In the genomic region with DNA sequence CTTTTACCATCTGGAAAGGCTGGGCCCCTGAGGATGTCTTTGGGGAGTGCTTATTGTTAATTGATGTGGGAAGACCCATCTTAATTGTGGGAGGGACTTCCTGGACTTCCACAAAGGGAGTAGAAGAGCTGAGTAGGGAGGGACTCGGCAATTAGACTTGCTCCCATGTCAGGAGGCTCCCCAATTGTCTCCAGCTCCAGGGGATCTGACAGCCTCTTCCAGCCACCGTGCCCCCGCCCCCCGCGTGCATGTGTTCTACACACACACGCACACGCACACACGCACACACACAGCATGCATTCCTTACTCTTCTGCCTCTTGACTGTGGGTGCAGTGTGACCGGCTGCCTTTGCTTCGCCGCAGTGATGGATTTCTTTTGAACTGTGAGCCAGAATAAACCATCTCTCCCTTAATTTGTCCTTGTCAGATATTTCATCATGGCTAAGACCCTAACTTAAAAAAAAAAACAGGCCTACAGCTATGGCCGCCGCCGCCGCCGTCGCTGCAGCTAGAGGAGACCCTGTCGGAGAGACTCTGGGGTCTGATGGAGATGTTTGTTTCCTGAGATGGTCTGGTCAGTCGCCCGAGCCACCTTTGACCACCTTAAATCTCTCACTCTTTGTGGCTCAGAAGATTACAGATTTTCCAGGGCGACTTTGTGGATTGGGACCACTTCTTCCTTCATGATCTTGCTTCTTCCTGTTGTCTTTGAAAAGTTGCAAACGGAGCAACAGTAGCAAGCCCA, we compare ENCODE assay signal across 8 mouse cellular contexts. TPM values are rescaled to one million over a fixed set of nuclear protein-coding genes. Genes with fewer than 3 reads are reported as not detected.
DNase-seq lines count a peak whose midpoint lies in the region; ATAC-seq lines count a peak whose summit lies in the region.

No protein-coding gene starts in this region.

- H3K27ac ChIP-seq in embryonic facial prominence, embryonic 10.5 days (replicated peaks) = peak overlapping the region; percentile 65
- no peak overlapping the region for H3K27ac ChIP-seq in limb, embryonic 15.5 days
- no peak overlapping the region for H3K27ac ChIP-seq in neural tube, embryonic 12.5 days

- peak overlapping the region; percentile 58 for H3K4me3 ChIP-seq in embryonic facial prominence, embryonic 10.5 days
- peak overlapping the region; percentile 39 for H3K4me3 ChIP-seq in limb, embryonic 15.5 days
- peak overlapping the region; percentile 36 for H3K4me3 ChIP-seq in neural tube, embryonic 12.5 days

- H3K9ac ChIP-seq in limb, embryonic 15.5 days = peak overlapping the region; percentile 14
- H3K9ac ChIP-seq in neural tube, embryonic 12.5 days = peak overlapping the region; percentile 38

- ATAC-seq in limb, embryonic 15.5 days (ENCODE audit: insufficient number of reproducible peaks, low FRiP score, low TSS enrichment, low read depth) = peak; percentile 32; the same call in 1 of the 2 replicates
- peak; percentile 69 for ATAC-seq in neural tube, embryonic 12.5 days (ENCODE audit: low FRiP score, low read depth)
- no peak for ATAC-seq in inflammation-experienced regulatory T-cells, adult 6 months

- no peaks in the 10 kb centered on the region for H3K36me3 ChIP-seq in embryonic facial prominence, embryonic 10.5 days (replicated peaks)
- no peaks in the 10 kb centered on the region for H3K36me3 ChIP-seq in limb, embryonic 15.5 days
- no peaks in the 10 kb centered on the region for H3K36me3 ChIP-seq in neural tube, embryonic 12.5 days

- DNase-seq in left cerebral cortex, postnatal 4 days = peak; percentile 22
- DNase-seq in left cerebral cortex, postnatal 36 days (ENCODE audit: low spot score in 2 of 2) = no peak
- peak; percentile 64 for DNase-seq in embryonic facial prominence, embryonic 10.5 days (ENCODE audit: low spot score)
- DNase-seq in heart, postnatal 10 days = peak; percentile 43 to 57
- no peak for DNase-seq in ovary, adult 18-20 months (ENCODE audit: low spot score)

- H3K9me3 ChIP-seq in embryonic facial prominence, embryonic 10.5 days = no peaks in the 10 kb centered on the region
- H3K9me3 ChIP-seq in limb, embryonic 15.5 days = no peaks in the 10 kb centered on the region
- no peaks in the 10 kb centered on the region for H3K9me3 ChIP-seq in neural tube, embryonic 12.5 days

- H3K4me1 ChIP-seq in embryonic facial prominence, embryonic 10.5 days = peaks cover 12% of the 10 kb centered on the region
- peaks cover 19% of the 10 kb centered on the region for H3K4me1 ChIP-seq in limb, embryonic 15.5 days
- H3K4me1 ChIP-seq in neural tube, embryonic 12.5 days = no peaks in the 10 kb centered on the region

- H3K27me3 ChIP-seq in embryonic facial prominence, embryonic 10.5 days (replicated peaks; ENCODE audit: low read depth, poor library complexity, severe bottlenecking) = peaks cover 14% of the 10 kb centered on the region
- no peaks in the 10 kb centered on the region for H3K27me3 ChIP-seq in limb, embryonic 15.5 days
- no peaks in the 10 kb centered on the region for H3K27me3 ChIP-seq in neural tube, embryonic 12.5 days (replicated peaks)

- H3K4me2 ChIP-seq in limb, embryonic 15.5 days = peak overlapping the region; percentile 63
- peak overlapping the region; percentile 70 for H3K4me2 ChIP-seq in neural tube, embryonic 12.5 days (replicated peaks)

- intact Hi-C loops in left cerebral cortex, postnatal 4 days (cut with DNase I) = loop anchor here (5.0 to 10.0 kb wide), 2 partner anchors 104 to 274 kb away; no protein-coding TSS in a partner anchor
- intact Hi-C loops in left cerebral cortex, postnatal 36 days (cut with DNase I) = loop anchor here (5.0 kb wide), 2 partner anchors 49 to 99 kb away; partner anchors contain the start of gene Fgfbp3
- intact Hi-C loops in heart, postnatal 10 days (cut with DNase I) = loop anchor here (2.0 to 5.0 kb wide), 2 partner anchors 14 to 34 kb away; no protein-coding TSS in a partner anchor

- 6% methylated on average over 22 of the region's 22 CpGs for WGBS in embryonic facial prominence, embryonic 10.5 days
- 10% methylated on average over 22 of the region's 22 CpGs for WGBS in limb, embryonic 15.5 days
- 3% methylated on average over 22 of the region's 22 CpGs for WGBS in neural tube, embryonic 12.5 days

RNA-seq across cellular contexts. Expression of gene Tnks2, which starts 15.7 kb away (rescaled TPM):
- 100 to 1,000 TPM; 146 to 148 TPM for total RNA-seq in left cerebral cortex, postnatal 4 days (2021)
- 100 to 1,000 TPM; 117 to 119 TPM for total RNA-seq in left cerebral cortex, postnatal 36 days (2021)
- 60.3 and 62.4 TPM in 2 replicates for polyA plus RNA-seq in embryonic facial prominence, embryonic 10.5 days (2016; fragmentation: Nextera tagmentation; extraction: Ambion mirVana)
- total RNA-seq in heart, postnatal 10 days (2021) = 100 to 1,000 TPM in 1 of 2 experiments, 10 to 100 TPM in 1; 97.2 to 108 TPM
- 31.9 and 45.7 TPM in 2 replicates for polyA plus RNA-seq in limb, embryonic 15.5 days (2015; fragmentation: Nextera tagmentation; extraction: Ambion mirVana)
- polyA plus RNA-seq in neural tube, embryonic 12.5 days (2016; fragmentation: Nextera tagmentation; extraction: Ambion mirVana) = 81.8 and 85.3 TPM in 2 replicates
- polyA plus RNA-seq in inflammation-experienced regulatory T-cells, adult 6 months (2017; shearing (Covaris generic)) = 10 to 100 TPM; 25.8 to 31.5 (median 31.3) TPM

Comparison
In these comparisons a context has a peak if more than half of its experiments do, and no peak if none do; other contexts are left out.
1. DNase-seq: peak in left cerebral cortex, postnatal 4 days (single experiment), embryonic facial prominence, embryonic 10.5 days (single experiment) and heart, postnatal 10 days (2 of 2); none in left cerebral cortex, postnatal 36 days (0 of 2) and ovary, adult 18-20 months (single experiment).
2. Peak in every context shown above with its lines, with median percentiles within 50 percentile points of each other: H3K4me3 ChIP-seq.